Mouse (Mus musculus): Measurements from ENCODE around the gene Akap8.

- no peak for TF ChIP-seq EP300 (IDR thresholded peaks at IDR 0.05; ENCODE audit: low read depth)
- TF ChIP-seq CTCF (IDR thresholded peaks at IDR 0.05; ENCODE audit: low read depth): 0 out of 2 replicates have a peak, but pooled peaks have one; percentile 10
Measured at GRCm38 (mm10) chr17:32317708-32318107, 3.3 kb downstream of the Akap8 start.

All from liver, embryonic 14.5 days (tissue).